Mouse (Mus musculus) right cerebral cortex, adult 18-20 months (tissue): Measurements from ENCODE around the gene Lrrc49.

Experiments
- DNase-seq: peaks from one replicate; pipeline ENCODE4 v3.0.0; 2022; ENCODE audit warnings: mixed read lengths

Lrrc49 gene

GRCm38 (mm10) chr9:60529348-60530243 is 158.4 kb downstream of the Lrrc49 start:
- no peak for DNase-seq

GRCm38 (mm10) chr9:60528269-60528668 is 159.7 kb downstream of the Lrrc49 start:
- no peak for DNase-seq

GRCm38 (mm10) chr9:60527836-60528235 is 160.1 kb downstream of the Lrrc49 start:
- no peak for DNase-seq

GRCm38 (mm10) chr9:60527051-60527450 is 160.9 kb downstream of the Lrrc49 start:
- no peak for DNase-seq

GRCm38 (mm10) chr9:60526195-60526594 is 161.8 kb downstream of the Lrrc49 start:
- DNase-seq, result no peak

GRCm38 (mm10) chr9:60521806-60522264 is 166.1 kb downstream of the Lrrc49 start, which contains the start of gene Thsd4:
TSS of gene Thsd4 (minus strand) at chr9:60522046.
- peak; percentile 10 for DNase-seq

- DNase-seq, result no peak
These were observed 166.8 kb downstream of the Lrrc49 start for GRCm38 (mm10) chr9:60521143-60521542.

- DNase-seq, result no peak
These were observed 168.4 kb downstream of the Lrrc49 start for GRCm38 (mm10) chr9:60519601-60520000.
